Mouse (Mus musculus) heart, adult 2 months (tissue): ENCODE data around the gene Caskin1. TPM values are rescaled to one million over a fixed set of nuclear protein-coding genes. Genes with fewer than 3 reads are reported as not detected.

ENCODE experiments used
- DNase-seq, 2 experiments: peaks; one replicate each; pipeline ENCODE4 v3.0.0; 2021
- H3K27ac ChIP-seq: fragments of 200-600 bp; 2 replicates; pipeline ENCODE4 v1.8.1; 2022
- H3K27me3 ChIP-seq: fragments of 200-500 bp; 2 replicates; pipeline ENCODE4 v1.6.1; 2012; ENCODE audit warnings: mild to moderate bottlenecking, low read length, inconsistent platforms, mixed read lengths; ENCODE audit not compliant: control insufficient read depth, insufficient read depth
- H3K36me3 ChIP-seq: fragments of 200-500 bp; 2 replicates; pipeline ENCODE4 v1.6.1; 2012; ENCODE audit warnings: low read length, inconsistent platforms; ENCODE audit not compliant: control insufficient read depth, insufficient read depth
- H3K4me1 ChIP-seq: fragments of 200-500 bp; 2 replicates; pipeline ENCODE4 v1.6.1; 2011; ENCODE audit warnings: low read length; ENCODE audit not compliant: control insufficient read depth, insufficient read depth
- H3K4me3 ChIP-seq: fragments of 200-600 bp; 2 replicates; pipeline ENCODE4 v1.8.1; 2022
- H3K79me2 ChIP-seq: fragments of 200-500 bp; replicated peaks from 2 replicates; pipeline ENCODE4 v1.6.1; 2012; ENCODE audit warnings: mild to moderate bottlenecking, inconsistent platforms, low read length, moderate library complexity, mixed read lengths; ENCODE audit not compliant: control insufficient read depth, insufficient read depth
- H3K9ac ChIP-seq: fragments of 200-500 bp; 2 replicates; pipeline ENCODE4 v1.6.1; 2012; ENCODE audit warnings: low read depth, mild to moderate bottlenecking, control low read depth, inconsistent platforms, low read length, mixed read lengths
- CTCF ChIP-seq: fragments of 200-600 bp; IDR thresholded peaks from 2 replicates; pipeline ENCODE4 v1.8.1; 2022; ENCODE audit warnings: antibody characterized with exemption, mild to moderate bottlenecking, moderate library complexity
- EP300 ChIP-seq: fragments of 200-500 bp; IDR thresholded peaks from 2 replicates; pipeline ENCODE4 v1.6.1; 2011; ENCODE audit warnings: low read depth, low read length, control low read depth; ENCODE audit not compliant: insufficient read depth
- POLR2A ChIP-seq: fragments of 200-500 bp; IDR thresholded peaks from 2 replicates; pipeline ENCODE4 v1.6.1; 2011; ENCODE audit warnings: mild to moderate bottlenecking, low read depth, low read length, control low read depth; ENCODE audit not compliant: insufficient read depth
- WGBS: fragments of 180-500 bp; shearing (Covaris S2); methylation state at CpG from one replicate; pipeline ENCODE4 v1.1.7; 2018; 5-methylcytosine and 5-hydroxymethylcytosine counted together
- intact Hi-C: fragments of 180-260 bp; cut with DNase I; formaldehyde crosslinking; loops from one replicate; pipeline ENCODE4 v1.15.1; 2025
- polyA plus RNA-seq: library from polyadenylated mRNA; depleted of rRNA; stranded (reverse); fragments of >200 nt; gene quantifications from 2 replicates; pipeline ENCODE4 v1.2.3, GENCODE M21; 2012
- total RNA-seq, 2 experiments: library from RNA; stranded (reverse); gene quantifications; 2 replicates each; pipeline ENCODE4 v1.2.3; 2021

The Caskin1 gene
- total and polyA plus RNA-seq, 3 experiments, result 0.16 to 0.55 (median 0.45) TPM

GRCm38 (mm10) chr17:24480201-24480826 lies 8.1 kb upstream of the Caskin1 start:
- intact Hi-C loops, result no loop called here
- no peak for DNase-seq
- H3K27me3 ChIP-seq, result no peaks in the 10 kb centered on the region
- no peaks in the 10 kb centered on the region for H3K79me2 ChIP-seq
- peaks cover 4% of the 10 kb centered on the region for H3K4me1 ChIP-seq
- WGBS, result 61% methylated on average over 3 of the region's 3 CpGs
- TF ChIP-seq POLR2A, result no peak
- no peak; the same call in 1 of the 2 replicates for TF ChIP-seq CTCF
- no peak overlapping the region for H3K9ac ChIP-seq
- no peak overlapping the region for H3K4me3 ChIP-seq
- no peaks in the 10 kb centered on the region for H3K36me3 ChIP-seq
- no peak overlapping the region for H3K27ac ChIP-seq

DNA sequence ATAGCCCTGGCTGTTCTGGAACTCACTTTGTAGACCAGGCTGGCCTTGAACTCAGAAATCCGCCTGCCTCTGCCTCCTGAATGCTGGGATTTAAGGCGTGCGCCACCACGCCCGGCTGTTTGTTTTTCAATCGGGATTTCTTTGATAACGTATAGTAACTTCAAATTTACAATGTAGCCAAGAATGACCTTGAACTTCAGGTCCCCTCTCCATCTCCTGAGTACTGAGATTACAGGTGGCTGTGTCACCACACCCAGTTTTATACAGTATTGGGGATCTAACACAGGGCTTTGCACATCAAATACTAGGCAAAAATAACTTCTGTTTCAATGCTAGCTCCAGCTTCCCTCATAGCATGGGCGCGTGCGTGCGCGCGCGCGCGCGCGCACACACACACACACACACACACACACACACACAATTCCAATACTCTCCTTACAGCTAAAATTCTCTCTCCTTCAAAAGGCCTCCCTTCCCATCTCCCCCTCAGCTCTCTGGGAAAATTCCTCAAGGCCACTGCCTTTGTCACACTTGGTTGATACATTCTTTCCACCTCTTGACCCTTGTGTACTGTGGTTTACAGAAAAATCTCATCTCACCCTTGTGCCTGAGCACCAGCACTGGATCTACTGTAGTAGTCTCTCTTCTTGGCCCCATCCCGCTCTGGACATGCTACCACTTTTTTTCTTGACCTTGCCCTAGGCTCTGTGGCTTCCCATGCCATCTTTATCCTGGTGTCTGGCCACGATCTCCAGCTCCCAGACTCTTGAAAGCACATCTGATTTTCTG lies 7.2 kb upstream of the Caskin1 start:
- 93% methylated on average over 20 of the region's 20 CpGs for WGBS
- H3K9ac ChIP-seq, result no peak overlapping the region
- H3K79me2 ChIP-seq, result no peaks in the 10 kb centered on the region
- peaks cover 4% of the 10 kb centered on the region for H3K4me1 ChIP-seq
- DNase-seq, result no peak
- no peak overlapping the region for H3K27ac ChIP-seq
- intact Hi-C loops, result no loop called here
- no peak overlapping the region for H3K4me3 ChIP-seq
- no peak for TF ChIP-seq CTCF
- TF ChIP-seq POLR2A, result no peak
- TF ChIP-seq EP300, result no peak
- H3K36me3 ChIP-seq, result no peaks in the 10 kb centered on the region
- H3K27me3 ChIP-seq, result no peaks in the 10 kb centered on the region

GRCm38 (mm10) chr17:24483495-24483894 lies 4.9 kb upstream of the Caskin1 start:
- no peaks in the 10 kb centered on the region for H3K79me2 ChIP-seq
- WGBS, result 88% methylated on average over 3 of the region's 3 CpGs
- TF ChIP-seq EP300 (no peak), CTCF (no peak), POLR2A (no peak)
- no peak overlapping the region for H3K4me3 ChIP-seq
- no peaks in the 10 kb centered on the region for H3K36me3 ChIP-seq
- no peak overlapping the region for H3K27ac ChIP-seq
- H3K4me1 ChIP-seq, result no peaks in the 10 kb centered on the region
- DNase-seq, result no peak
- intact Hi-C loops, result no loop called here
- H3K27me3 ChIP-seq, result no peaks in the 10 kb centered on the region
- H3K9ac ChIP-seq, result no peak overlapping the region

GRCm38 (mm10) chr17:24485090-24485860 lies 3.1 kb upstream of the Caskin1 start:
- Histone ChIP-seq H3K27me3 (peaks cover 6% of the 10 kb centered on the region), H3K9ac (no peak overlapping the region), H3K36me3 (no peaks in the 10 kb centered on the region), H3K27ac (no peak overlapping the region), H3K79me2 (no peaks in the 10 kb centered on the region), H3K4me1 (no peaks in the 10 kb centered on the region), H3K4me3 (no peak overlapping the region)
- 45% methylated on average over 11 of the region's 11 CpGs for WGBS
- TF ChIP-seq CTCF, result no peak
- no peak for TF ChIP-seq EP300
- TF ChIP-seq POLR2A, result no peak
- no peak for DNase-seq
- intact Hi-C loops, result no loop called here

DNA sequence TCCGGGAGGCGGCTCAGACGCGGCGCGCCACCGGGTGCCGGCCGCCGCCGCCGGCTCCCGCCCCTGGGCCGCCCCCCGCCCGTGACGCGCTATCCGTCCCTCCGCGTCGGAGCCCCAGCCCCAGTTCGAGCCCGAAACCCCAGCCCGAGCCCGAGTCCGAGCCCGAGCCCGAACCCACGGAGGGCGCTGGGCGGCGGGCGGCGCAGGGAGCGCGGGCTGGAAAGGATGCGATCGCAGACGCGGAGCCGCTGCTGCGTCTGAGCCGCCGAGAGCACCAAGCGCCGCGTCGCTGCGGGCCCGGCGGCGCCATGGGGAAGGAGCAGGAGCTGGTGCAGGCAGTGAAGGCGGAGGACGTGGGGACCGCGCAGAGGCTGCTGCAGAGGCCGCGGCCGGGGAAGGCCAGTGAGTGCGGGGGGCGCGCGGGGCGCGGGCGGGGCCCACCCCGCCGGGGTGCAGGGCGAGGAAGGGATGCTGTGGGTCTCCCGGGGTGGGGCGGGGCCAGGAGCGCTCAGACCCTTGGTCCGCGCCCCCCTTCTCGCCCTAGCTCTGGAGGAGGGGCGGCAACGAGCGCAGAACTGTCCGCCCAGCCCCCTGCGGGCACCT lies 362 bp downstream of the Caskin1 start:
- Histone ChIP-seq H3K9ac (peak overlapping the region; percentile 67), H3K27me3 (peaks cover 6% of the 10 kb centered on the region), H3K79me2 (no peaks in the 10 kb centered on the region), H3K36me3 (no peaks in the 10 kb centered on the region), H3K4me1 (no peaks in the 10 kb centered on the region), H3K27ac (no peak overlapping the region), H3K4me3 (peak overlapping the region; percentile 58)
- DNase-seq, result peak; percentile 20 to 49
- under 1% methylated on average over 68 of the region's 81 CpGs for WGBS
- TF ChIP-seq EP300, result no peak
- no peak for TF ChIP-seq POLR2A
- no peak for TF ChIP-seq CTCF
- intact Hi-C loops, result no loop called here
